Mouse (Mus musculus) layer of hippocampus, postnatal 25 days (tissue): ENCODE data around the gene Rph3a. TPM values are rescaled to one million over a fixed set of nuclear protein-coding genes. Genes with fewer than 3 reads are reported as not detected.
"Not testable (repeated sequence)": the region's sequence is repeated elsewhere in the genome, so short reads cannot be mapped to it uniquely, and the experiment has no call there.

Experiments
- DNase-seq, 2 experiments: peaks; one replicate each; pipeline ENCODE4 v3.0.0; 2022; ENCODE audit warnings: mixed read lengths in 2 of 2, low spot score in 1 of 2; ENCODE audit errors: extremely low spot score in 1 of 2
- total RNA-seq, 2 experiments: library from RNA; stranded (reverse); gene quantifications; 2 replicates each; pipeline ENCODE4 v1.2.3; 2021

Rph3a gene
- total RNA-seq, 2 experiments from 2014 or later, result 203 to 233 TPM

DNA sequence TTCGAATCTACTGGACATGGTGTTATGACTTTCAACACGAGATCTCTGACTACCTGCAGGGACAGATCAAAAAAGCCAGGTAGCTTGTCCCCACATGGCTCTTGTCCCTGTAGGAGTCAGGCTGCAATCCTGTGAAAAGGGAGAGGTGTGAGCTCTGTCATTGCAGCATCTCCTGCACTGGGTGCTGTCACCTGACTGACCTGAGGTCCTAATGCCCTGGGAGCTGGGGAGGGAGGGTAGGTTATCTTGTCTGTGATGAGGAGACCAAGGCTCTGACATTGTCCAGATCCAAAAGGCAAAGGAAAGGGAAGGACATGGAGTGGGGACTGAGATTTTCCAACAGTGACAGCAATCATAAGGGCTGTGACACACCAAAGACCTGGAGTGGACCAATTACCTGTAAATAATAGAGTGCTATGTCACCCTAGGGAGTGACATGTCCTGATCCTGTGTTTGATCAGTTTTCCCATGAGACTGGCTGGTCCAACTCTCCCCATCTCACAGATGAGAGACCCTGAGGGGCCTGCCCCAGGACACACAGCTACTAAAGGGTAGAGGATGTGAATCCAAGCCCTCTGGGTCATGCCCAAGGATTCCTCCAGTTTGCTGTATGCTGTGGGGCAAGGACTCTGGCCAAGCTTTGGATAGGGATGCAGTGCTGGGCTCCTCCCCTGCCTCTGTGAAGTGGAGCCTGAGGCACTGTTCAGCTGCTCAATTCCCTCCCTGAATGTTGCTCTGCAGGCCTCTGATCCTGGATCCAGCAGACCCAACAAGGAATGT is 90.5 kb downstream of the Rph3a start:
- DNase-seq, result not testable (repeated sequence)

DNA sequence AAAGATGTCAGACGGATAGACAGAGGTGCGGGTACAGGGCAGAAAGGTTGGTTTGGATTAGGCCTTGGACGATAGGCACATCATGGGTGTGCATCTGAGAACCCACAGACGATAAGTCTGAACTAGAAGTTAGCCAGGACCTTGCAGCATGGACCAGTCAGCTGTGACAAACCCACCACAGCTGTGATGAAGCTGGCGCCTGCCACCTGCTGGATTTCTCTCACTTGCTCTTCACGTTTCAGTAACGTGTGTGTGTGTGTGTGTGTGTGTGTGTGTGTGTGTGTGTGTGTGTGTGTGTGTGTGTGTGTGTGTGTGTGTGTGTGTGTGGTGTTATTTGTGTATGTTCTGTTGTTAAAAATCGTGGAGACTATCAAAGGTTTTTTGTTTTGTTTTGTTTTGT is 95.7 kb downstream of the Rph3a start, which contains the start of gene Oas1d:
Gene Oas1d, plus strand, starts transcription at position 333 of the 400 bp plus-strand sequence.
- not testable (repeated sequence) for DNase-seq

- no peak for DNase-seq
Observed at GRCm38 (mm10) chr5:120908196-120908920, 101.5 kb downstream of the Rph3a start.

DNA sequence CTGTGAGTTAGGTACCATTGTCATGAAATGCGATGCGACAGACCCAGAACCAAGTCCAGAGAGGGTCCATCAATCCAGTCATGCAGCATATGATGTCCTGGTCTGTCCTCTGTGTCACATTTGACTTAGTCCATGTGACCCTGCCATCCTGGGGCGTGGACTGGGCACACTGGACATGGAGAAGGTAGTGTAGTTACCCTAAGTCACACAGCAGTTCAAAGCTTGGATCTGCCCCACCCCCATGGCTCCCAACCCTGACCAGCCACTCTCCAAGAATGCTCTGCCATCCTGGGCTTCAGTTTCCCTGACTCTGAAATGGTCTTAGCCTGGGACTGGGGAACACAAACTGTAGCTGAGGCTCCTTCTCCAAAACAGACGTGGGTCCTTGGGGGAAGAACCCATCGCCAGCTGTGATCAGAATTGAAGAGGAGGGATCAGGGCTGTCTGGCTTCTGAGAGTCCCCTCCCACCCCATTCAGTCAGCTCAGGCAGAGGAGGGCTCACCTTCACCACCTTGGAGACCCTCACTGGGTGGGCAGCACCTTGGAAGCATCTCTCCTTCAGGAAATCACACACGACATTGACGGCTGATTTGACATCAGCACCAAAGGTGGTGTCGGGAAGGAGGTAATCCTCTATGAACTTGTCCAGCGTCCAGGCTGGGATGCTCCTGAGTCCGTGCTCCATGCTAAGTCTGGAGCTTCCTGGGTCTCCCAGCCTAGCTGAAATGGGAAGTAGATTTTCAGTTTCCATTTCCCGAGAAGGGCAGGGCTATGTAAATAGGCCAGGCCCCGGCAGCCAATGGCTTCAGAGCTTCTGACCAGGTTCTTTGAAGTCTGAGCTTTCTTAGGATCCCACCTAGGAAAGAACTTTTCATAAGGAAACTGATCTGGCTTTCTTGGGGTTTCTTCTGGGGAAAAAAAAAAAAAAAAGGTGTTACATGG is 102.8 kb downstream of the Rph3a start, which contains the start of gene Oas1a:
Gene Oas1a, minus strand, starts transcription at position 731 of the 943 bp plus-strand sequence.
- not testable (repeated sequence) for DNase-seq

DNA sequence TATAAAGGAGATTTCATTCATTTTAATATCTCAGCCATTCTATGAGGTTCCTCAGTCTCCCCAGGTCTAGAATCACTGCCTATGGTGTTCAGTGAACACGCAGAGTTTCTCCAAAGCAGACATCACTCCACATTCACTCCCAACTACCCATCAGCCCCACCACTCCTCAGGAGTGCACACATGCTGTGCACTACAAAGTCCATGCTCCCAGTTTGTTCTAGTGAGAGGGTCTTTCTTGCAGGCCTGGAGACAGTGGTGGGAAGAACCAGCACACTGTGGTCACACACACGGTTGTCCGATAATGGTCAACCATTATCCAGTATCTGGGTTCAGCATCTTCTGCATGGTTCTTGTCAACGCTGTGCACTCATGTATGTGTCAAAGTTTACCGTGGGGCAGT is 107.8 kb downstream of the Rph3a start:
- no peak for DNase-seq

- DNase-seq, result no peak
Observed at GRCm38 (mm10) chr5:120900666-120901065, 109.2 kb downstream of the Rph3a start.

DNA sequence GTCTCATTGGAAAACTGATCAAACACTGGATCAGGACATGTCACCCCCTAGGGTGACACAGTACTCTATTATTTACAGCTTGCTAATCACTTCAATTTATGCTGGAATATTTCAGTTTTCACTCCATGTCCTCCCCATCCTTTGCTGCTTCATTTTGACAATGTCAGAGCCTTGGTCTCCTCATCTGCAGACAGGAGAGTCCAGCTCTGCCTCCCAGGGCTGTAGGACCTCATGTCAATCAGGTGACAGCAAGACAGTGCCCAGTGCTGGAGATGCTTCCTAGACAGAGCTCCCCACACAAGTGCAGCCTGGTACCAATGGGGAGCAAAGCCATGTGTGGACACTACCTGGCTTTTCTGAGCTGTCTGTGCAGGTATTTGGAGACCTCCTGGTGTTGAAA is 111.2 kb downstream of the Rph3a start:
- no peak for DNase-seq

DNA sequence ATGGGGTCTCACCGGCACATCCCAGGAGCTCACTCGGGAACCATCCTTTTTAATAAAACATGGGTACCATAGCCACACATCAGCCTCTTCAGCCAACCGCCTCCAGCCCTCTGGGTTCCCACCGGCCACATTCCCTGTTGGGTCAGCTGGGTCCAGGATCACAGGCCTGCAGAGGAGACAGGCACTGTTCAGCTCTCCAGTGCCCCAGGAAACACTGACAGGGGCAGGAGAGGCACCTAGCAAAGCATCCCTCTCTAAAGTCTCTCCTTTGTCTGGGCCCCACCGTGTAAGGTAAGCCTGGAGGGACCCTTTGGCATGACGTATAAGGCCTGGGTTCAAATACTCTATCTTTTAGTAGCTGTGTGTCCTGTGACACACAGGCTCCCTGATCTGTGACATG is 111.6 kb downstream of the Rph3a start:
- DNase-seq, result no peak

DNA sequence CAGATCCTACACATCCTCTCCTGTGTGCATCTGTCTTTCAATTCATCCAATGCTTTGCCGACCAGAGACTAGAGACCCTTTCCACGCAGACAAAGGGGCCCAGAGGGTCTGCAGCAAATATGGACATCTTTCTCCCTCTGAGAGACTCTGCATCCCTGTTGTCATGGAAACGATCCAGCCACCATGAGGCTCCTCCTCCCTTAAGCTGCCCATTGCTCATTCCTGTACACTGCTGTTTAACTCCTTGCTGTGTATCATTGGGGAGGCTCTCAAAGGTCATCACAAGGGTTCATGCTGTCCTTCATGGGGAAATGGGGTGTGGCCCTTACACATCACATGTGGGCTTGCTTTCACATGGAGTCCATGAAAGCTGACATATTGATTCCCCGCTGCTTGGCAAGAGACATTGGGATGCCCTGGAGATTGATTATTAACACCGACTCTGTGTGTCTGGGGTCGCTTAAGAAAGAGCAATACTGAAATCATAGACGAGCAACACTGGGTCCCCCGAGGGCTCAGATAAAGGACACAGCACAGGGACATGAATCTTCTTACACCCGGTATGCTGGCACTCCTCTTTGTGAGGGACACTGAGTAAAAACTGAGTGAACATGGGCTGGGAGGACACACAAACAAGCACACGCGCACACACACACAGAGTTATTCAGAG is 114.5 kb downstream of the Rph3a start:
- DNase-seq, result no peak

- DNase-seq, result not testable (repeated sequence)
Observed at GRCm38 (mm10) chr5:120894692-120895091, 115.2 kb downstream of the Rph3a start.

DNA sequence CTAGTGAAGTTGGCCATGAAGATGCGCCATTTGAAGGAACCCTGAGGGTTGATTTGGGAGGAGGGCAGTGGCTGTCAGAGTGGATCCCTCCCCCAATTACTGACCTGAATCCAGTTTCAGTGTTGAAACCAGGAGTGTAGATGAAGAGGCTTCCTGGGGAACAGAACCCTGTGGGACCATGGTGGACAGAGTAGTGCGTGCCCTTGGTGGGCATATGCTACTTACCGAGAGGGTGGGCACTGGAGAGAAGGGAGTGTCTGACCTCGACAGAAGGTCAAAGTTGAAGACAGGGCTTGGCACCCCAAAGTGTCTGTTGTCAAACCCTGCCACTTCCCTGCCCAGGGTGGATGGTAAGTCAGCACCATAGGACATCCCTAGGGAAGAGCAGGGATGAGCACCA is 116.0 kb downstream of the Rph3a start:
- DNase-seq, result not testable (repeated sequence)

DNA sequence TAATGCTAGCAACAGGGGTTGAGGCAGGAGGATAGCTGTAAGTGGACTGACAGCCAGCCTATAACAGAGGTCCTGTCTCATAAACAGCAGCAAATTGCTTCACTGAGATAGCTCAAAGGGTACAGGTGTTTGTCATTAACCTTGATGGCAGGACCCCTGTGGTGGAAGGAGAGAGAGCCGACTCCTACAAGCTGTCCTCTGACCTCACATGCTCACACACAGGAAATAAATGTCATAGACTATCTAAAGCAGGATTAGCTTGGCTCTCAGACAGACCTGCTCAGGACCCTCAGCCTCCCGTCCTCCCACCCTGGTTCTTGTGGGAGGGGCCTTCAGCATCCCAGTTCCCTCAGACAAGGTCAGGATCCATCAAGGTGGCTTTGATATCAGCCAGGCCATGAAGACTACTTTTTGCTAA is 117.6 kb downstream of the Rph3a start:
- no peak for DNase-seq

DNA sequence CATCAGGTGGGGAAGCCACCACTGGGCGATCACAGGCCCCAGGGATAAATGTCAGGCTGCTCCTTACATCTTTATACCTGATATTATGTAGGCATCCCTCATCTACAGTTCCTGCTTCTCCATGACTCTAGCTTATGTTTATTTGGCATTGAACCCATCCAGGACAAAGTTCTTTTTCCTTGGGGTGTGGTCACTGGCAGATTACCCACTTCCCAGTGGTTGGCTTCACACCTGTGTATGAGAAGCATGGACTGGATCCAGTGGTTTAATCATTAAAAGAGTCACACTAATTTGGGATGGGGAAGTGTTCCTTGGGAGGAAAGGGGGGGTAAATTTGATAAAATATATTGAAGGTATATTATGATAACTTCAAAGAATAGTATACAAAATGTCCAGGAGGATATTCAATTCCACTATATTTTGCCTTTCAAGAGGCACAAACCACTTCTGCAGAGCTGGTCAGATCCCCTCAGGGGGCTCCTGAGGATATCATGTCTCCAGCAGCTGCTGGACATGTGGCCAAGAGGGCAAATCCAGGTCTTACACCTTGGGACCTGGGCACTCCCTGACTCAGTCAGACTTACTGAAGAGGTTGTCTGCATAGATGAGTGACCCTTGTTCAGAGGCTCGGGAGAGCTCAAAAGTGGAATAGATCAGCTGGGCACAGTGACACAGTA is 118.2 kb downstream of the Rph3a start:
- DNase-seq, result not testable (repeated sequence)

GRCm38 (mm10) chr5:120890991-120891390 is 118.9 kb downstream of the Rph3a start:
- DNase-seq, result no peak

Other genes with a start within 250 kb of the Rph3a start
- not detected for gene Oas3, start 232.4 kb downstream of the Rph3a start, total RNA-seq
- not detected for gene Oas1e, start 214.6 kb downstream of the Rph3a start, total RNA-seq
- gene Oas1c, start 197.6 kb downstream of the Rph3a start, total RNA-seq, result 1 to 10 TPM in 1 of 2 experiments, under 1 TPM in 1; 0.81 to 1.3 TPM
- not detected for gene Oas1f, start 162.7 kb downstream of the Rph3a start, total RNA-seq
- gene Oas1h, start 148.7 kb downstream of the Rph3a start, total RNA-seq, result not detected
- gene Oas1g, start 122.5 kb downstream of the Rph3a start, total RNA-seq, result not detected
- under 1 TPM; 0.26 to 0.27 TPM for gene Oas1a, start 102.6 kb downstream of the Rph3a start, total RNA-seq
- gene Oas1d, start 95.6 kb downstream of the Rph3a start, total RNA-seq, result not detected
- 10 to 100 TPM; 88.7 to 98.6 TPM for gene Ptpn11, start 181.3 kb upstream of the Rph3a start, total RNA-seq
- gene Rpl6, start 194.4 kb upstream of the Rph3a start, total RNA-seq, result 100 to 1,000 TPM; 433 to 489 TPM
- 100 to 1,000 TPM; 159 to 190 TPM for gene Hectd4, start 210.1 kb upstream of the Rph3a start, total RNA-seq